Mouse (Mus musculus) brain, embryonic 18.5 days (tissue): ENCODE results near the gene Acvr1b.

ENCODE experiments used
- DNase-seq: peaks from one replicate; pipeline ENCODE4 v3.0.0-alpha.2; 2012; ENCODE audit warnings: low read depth, low spot score

Gene Acvr1b

DNA sequence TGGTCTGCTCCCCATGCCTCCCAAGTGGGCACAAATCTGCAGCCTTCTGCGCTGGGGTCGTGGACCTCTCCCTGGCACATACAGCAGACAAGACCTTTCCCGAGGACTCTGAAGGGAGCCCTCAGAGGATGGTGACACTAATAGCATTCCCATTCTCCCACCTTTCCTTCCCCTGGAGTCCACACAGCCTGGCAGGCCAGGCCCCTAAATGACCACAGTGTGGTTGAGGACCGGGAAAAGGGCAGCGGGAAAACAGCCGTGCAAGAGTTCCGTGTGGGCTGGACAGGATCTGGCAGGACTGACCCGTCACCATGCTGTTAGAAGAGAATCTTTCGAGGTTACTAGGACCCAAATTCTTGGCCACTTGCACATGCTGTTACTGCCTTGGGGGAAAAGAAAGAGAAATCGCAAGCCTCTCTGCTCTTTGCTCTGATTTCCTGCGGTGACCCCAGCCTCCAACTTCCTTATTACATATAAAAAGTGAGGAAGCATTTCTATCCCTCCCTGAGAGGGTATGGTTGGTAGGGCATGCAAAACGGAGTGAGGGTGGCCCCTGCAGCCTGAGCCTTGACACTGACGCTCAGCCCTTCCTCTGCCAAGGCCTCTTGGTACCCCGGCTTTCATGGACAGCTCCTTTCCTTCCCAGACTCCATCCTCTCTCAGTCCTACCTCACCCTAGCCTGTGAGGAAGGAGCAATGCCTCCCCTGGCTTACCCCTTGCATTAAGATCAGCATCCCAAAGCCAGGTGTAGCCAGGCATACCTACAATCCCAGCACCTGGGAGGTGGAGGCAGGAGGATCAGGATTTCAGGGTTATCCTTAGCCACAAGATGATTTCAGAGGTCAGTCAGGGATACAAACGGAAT lies 27.5 kb upstream of the Acvr1b start:
- DNase-seq = no peak

DNA sequence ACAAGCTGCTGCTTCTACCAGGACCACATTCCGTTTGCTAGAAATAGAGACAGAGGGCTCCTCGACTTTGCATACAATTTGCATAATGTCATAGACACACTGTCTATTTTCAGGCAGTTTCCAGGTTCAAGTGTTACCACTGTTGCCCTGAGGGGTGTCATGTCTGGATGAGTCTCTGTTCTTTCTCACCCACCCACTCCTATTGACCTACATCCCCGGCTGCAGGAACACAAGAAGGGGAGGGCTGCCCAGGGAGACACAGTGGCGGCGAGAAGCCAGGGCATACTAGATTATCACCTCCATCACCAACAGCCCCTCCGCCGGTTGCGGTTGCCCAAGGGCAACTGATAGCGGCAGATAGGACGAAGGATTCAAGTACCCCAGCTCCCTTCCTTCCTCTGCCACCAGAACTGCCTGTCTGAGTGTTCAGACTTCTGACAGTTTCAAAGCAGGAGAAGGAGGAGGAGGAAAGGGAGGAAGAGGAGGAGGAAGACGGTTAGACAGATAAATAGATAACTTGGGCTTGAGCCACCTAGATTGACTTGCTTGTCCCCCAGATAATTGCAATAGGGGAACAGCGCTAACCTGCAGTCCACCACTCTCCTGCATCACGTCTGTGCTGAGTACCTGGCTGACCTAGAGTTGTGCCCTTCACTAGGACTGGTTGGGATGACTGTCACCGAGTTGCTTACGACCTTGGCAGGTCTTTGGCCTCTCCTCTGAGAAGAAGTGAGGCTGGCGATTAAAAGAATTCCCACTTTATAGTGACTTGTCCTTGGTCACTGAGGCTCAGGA lies 26.6 kb upstream of the Acvr1b start:
- DNase-seq = no peak

DNA sequence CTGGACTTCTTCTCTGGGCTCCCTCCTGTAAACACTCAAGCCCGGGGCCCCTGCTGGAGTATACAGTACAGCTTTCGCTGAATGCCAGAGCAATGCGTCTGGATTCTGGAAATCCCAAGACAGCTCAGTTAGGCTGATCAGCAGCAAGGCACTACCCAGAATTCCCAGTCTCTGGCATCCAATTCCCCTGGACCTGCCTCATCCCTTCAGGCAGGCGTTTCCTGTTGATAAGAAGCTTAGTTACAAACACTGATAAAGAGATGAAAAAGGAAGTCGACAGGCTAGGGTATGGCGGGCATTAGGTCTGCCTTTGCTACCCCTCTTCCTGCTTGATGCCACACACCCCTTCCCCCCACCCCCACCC lies 26.0 kb upstream of the Acvr1b start:
- DNase-seq = no peak

DNA sequence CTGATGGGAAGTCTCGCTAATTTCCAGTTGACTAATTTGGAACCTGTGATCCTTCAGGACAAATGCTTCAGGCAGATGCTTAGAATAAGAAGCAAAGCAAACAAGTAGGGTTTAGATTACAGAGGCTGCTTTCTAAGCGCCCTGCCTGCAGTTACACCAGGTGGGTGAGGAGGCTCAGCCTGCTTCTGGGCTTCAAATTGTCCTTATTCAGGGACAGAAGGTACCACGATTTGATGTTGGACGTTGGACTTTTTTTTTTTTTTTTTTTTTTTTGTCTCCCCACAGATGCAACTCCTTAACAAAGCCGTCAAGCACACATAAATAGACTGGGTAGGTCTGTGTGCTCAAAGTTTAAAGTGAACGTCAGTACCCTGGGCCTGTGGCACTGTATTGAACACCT lies 25.3 kb upstream of the Acvr1b start:
- DNase-seq = no peak

DNA sequence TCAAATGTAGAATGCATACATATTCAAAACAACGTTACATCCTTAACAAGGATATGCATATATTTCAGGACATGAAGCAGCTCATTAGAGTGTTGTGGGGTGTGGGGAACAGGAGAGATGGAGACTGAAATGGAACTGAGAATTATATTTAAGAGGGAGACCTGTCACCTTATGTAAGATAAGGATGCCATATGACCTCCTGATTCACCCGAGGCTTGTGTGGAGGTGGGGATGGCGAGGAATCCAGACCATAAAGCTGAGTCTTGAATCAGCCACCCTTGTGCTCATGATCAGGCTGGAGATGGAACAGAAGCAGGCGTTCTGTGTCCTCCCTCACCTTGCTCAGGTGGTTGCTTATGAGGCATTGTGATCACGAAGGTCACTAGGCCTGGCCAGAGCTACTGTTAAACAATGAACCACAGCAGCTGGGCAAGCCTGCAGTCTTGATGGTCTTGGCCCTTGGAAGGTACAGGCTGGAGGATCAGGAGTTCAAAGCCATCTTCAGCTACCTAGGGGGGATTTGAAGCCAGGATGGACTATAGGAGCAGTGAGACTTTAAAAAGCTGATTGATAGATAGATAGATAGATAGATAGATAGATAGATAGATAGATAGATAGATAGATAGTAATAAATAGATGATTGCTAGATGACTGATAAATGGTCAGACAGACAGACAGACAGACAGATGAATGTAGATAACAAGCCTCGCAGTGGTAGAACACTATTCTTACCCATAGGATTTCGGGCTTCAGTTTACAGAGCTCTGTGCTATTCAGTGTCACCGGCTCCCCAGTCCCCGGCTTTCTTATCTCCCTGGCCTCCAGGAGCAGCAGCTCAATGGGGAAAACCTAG lies 22.2 kb upstream of the Acvr1b start:
- no peak for DNase-seq

DNA sequence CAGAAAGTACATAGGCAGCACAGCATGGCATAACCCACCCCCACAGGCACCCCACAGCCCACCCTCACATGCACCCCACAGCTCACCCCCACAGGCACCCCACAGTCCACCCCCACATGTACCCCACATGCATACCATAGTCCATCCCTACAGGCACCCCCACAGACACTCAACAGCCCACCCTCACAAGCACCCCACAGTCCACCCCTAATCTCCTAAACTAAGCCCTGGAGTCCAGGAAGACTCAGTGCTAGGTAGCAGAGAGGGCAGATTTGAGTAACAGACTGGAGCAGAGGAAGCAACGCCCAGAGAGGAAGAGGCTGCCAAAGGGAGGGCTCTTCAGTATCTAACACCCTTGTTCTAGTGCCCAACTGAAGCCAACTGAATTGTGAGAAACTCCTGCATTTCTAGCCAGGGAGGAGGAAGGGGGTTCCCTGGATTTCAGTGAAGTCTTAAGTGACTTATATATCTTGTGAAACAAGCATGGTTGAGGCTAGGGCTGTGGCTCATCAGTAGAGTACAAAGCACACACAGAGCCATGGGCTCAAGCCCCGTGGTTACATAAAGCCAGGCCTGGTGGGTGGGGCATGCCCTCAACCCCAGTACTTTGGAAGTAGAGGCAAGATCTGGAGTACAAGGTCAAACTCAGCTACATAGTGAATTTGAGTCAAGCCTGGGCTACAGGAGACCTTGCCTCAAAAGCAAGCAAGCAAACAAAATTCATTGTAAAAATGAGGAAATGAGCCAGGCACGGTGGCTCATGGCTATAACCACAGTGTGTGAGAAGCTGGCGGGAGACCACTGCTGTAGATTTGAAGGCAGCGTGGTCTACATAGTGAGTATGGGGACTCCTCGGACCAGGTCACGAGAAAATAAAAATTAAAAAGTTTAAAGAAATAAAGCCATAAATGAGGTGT lies 18.9 kb upstream of the Acvr1b start:
- no peak for DNase-seq

DNA sequence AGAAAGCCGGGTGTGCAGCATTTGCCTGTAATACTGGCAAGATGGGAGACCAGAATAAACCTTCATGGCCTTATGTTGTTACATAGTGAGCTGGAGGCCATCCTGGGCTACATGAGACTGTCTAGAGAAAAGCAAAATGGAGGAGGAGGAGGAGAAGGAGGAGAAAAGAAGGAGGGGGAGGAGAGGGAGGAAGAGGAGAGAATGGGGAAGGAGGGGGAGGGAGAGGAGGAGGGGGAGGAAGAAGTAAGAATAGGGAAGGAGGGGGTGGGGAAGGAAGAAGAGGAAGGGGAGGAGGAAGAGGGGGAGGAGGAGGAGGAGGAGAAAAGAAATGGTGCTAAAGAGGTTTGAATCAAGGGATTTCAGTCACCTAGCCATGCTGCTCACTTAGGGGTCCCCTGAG lies 13.7 kb upstream of the Acvr1b start:
- DNase-seq = no peak

DNA sequence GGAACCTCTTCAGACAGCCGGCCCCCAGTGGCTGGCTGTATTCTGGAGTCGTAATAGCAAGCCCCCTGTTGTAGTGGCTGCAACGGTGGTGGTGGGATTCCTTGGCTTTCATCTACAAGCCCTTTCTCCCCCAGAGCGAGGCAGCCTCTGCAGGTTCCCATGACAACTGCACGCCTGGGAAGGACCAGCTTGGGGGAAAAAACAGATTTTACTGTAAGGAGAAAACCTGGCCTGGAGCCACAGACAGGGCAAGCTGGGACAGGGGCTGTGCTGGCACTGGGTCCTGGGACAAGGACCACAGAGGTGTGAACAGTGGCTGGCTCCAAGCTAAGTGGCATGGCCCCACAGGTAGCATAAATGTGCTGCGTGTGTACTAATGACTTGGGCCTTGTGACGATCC lies 13.3 kb upstream of the Acvr1b start:
- peak; percentile 68 for DNase-seq

DNA sequence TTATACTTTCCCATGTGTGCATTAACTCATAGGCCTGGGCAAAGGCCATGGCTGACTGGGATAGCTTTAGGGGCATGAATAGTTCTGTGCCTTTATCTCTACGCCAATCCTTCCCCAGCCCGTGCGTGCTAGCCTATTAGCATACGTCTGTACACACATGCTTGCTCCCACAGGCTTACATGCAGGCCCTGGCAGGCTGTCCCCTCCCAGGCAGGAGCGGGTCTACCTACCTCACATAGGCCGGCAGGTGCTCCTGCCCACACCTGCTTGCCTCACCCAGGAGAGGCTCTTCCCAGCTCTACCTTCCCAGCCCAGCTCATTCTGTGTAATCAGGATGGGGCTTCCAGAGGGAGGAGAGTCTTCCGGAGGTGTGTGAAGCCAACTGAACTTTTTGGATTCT lies 12.3 kb upstream of the Acvr1b start:
- DNase-seq = no peak

DNA sequence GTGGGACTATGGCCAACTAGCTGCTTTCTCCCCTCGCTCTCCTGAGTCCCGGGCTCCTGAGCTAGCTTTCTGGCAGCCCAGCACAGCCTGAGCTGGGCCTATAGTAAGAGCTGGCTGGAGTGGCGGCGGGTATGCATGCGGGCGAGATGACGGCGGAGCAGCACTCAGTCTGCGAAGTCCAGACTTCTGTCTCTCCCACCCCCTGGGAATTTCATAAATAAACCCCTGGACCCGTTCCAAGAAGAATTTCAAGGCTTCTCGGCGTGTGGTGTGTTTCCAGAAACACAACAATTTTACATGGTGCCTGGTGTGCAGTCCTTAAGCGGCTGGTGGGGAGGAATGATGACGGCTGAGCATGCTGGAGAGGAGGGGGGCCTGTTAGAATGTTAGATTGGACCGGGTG lies 10.8 kb upstream of the Acvr1b start:
- peak; percentile 56 for DNase-seq

DNA sequence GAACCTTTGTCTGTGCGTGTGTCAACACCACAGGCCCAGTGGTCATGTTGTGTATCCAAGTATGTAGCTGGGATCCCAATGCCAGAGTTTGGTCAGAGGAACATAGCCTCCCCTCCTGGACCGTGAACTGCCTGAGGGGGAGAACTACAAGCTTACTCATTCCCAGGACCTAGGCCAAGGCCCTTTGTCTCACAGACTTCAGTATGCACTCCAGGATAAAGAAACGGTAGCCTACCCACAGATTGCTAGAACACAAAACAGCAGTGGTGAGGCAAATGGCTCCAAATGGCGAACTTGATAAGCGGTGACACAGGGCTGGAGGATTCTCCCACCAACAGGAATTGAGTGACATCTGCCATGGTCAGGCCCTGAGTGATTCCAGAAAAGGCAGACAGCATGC lies 10.0 kb upstream of the Acvr1b start:
- DNase-seq = no peak

DNA sequence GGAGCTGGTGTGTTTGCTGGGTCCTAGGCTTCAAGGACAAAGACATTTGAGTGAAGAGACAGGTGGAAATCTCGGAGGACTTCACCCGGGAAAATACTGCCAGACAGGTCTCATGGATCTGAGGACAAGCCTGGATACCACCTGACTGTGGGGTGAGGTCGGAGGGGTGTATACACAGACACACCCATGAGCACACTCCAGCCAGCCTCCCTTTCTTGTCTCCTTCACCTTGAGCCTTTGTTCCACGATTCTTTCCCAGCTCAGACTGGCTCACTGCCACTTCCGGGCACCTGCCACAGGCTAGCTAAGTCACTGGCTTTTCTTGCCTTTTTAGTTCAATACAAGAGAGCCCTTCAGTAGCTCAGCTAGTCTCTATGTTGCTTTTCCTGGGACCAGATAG lies 9.6 kb upstream of the Acvr1b start:
- DNase-seq = no peak

DNA sequence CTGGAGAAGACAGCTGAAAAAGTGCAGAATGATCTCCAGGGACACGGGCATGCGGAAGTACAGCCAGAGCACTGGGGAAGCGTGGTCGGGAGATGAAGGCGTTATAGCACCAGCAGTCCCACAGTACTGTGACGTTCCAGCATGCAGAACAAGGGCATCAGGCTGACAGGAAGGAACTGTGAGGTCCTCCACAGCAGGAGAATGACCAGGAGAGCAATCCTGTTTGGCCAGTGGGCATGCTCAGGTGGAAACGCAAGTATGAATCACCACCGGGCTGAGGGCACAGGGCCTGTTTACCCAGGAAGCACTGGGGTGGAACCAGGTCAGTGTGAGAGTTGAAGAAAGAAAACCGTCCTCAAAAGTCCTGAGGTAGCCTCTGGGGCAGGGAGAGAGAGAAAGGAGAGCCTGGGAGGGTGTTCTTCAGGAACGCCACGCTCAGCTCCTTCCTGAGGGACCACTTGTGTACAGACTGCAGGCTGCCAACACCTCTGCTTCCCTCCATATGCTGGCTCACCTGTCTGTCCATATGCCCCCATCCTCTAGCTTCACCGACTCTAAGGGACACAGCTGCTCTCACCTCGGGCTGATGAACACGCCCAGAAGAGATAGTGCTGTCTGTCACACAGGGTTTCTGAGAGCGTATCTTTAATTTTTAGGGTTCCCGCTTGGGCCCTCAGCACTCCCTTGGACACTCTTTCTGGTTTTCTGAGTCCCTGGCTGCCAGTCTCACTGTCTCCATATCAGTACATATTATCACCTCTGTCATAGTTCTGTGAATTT lies 8.0 kb upstream of the Acvr1b start:
- DNase-seq = no peak

DNA sequence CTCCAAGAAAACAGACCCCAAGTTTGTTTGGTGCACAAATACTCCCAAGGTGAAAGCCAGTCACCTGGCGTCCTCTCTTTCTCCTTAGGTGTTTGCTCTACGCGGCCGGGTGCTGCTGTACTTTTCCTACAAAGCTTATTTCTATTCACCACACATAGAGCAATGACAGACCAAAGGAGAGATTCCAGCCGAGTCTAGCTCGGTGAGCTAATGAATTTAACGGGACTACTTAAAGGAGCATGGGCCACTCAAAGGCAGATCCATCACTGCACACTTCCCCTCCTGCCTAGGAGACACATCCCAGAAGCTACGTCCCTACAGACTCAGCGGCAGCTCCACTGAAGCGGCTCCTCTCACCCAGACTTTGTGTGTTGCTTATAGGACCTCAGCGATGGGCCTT lies 6.3 kb upstream of the Acvr1b start:
- DNase-seq = no peak

DNA sequence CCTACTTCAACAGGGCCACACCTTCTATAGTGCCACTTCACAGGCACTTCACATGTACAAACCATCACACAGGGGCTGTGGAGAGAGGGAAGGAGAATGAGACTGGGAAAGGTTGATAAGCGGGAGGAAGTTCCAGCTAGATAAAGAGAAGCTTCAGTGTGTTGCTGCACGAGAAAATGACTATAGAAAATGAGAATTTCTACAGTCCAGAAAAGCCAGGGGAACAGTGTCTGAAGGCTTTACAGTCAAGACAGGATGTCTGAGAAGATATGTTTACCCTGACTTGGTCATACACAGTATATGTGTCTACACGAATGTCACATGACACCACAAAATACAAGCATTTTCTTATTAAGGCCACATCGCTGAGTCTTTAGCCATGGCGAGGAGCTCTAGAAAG lies 4.0 kb upstream of the Acvr1b start:
- no peak for DNase-seq

DNA sequence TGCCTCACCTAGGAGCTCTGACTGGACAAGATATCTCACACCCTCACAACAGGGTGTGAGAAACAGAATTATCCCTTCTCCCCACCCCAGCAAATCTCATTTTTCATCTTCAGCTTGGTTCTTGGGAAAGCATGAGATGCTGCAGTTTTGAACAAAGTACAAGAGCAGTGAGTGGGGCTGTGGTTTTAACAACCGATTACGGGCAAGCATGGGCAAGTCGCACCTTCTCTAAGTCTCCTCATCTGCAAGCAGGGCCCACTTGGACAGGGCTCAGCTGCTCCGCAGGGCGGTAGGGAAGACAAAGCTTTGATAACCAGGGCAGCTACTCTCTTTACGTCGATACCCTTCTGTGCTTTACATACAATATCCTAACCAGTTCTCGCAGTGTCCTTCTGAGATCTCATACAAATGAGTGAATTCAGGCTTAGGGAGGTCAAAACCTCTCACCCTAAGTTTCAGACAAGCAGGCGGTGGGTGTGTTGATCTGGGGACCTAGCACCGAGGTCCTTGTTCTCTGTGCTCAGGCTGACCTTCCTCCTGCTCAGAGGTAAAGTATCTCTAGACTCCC lies 3.4 kb upstream of the Acvr1b start:
- no peak for DNase-seq

DNA sequence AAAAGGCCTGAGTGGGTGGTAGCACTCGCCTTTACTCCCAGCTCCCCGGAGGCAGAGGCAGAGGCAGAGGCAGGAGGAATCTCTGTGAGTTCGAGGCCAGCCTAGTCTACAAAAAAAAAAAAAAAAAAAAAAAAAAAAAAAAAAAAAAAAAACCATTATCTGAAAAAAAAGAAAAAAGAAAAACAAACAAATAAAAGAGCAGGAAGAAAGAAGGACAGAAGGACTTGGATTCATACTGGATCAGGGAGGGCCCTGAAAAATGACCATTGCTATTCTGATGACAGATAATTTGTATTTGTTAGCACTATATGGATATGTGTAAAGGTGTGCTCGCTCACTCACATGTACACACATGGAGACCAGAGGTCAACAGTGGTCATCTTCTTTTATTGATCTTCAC lies 2.6 kb upstream of the Acvr1b start:
- no peak for DNase-seq

DNA sequence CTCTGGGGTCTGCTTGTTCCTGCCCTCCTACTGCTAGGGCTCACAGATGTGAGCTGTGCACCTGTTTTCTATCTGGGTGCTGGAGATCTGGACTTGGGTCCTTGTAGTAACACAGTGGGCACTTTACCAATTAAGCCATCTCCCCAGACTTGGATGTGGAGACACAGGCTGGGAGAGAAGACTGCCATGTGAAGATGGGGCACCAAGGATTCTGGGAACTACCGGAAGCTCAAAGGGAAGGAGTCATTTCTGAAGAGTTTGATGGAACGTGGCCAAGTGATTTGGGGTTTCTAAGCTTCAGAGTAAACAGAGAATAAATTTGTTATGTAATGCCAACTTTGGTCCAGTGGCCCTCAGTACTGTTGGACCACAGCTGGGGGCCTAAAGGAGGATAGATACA lies 1.9 kb upstream of the Acvr1b start:
- DNase-seq = no peak

DNA sequence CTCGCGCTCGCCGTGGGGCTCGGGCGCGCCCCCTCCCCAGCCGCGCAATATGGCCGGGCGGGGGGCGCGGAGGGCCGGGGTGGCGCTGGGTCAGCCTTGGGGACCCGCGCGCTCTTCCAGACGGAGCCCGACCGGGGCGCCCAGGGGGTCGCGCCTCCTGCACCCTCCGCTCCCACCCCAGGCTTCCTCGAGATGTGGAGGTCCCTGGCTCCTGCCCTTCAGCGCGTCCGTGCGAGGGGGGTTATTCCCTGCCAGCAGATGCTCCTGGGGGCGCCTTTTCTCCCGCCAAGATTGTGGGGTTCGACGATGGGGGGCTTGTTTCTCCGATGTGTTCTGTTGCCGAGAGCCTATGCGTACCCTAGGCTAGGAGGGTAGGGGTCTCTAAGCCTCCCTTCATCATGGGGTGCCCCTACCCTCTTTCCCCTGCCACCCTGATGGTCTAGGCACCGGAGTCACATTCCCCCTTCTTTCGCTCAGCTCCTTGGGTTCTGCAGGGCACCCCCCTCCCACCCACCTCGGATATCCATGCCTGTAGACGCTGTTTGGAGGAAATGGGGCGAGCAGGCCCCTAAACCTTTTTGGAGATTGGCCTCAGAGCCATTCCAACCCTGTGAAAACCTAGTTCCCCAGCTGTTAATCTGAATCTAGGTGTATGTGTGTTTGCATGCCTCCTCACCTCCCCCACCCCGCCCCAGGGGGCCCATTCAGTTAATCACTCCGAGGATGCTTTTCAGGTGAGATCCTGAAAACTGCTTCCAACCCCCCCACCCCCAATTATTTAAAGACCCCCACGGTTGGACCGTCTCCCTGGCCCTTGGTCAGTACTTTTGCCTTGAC lies 645 bp downstream of the Acvr1b start:
- no peak for DNase-seq
